Mouse (Mus musculus) heart, embryonic 14.5 days (tissue): ENCODE measurements at regions not wholly inside any gene's neighbourhood (a gene's known extent, or its start where the extent isn't known, plus 50 kb on each side); places are given as distances from the start of the nearest gene placed in this dataset.
"Not testable (repeated sequence)": the region's sequence is repeated elsewhere in the genome, so short reads cannot be mapped to it uniquely, and the experiment has no call there.

ENCODE experiments used
- ATAC-seq: fragments of 200-750 bp; cut with Nextera tagmentation; 2 replicates; pipeline ENCODE4 v1.8.0; 2017; ENCODE audit warnings: low read depth, moderate TSS enrichment; ENCODE audit not compliant: insufficient number of reproducible peaks, insufficient read depth, low FRiP score
- H3K27ac ChIP-seq, 2 experiments: fragments of 200-500 bp in 1 of 2; fragments of 300-500 bp in 1 of 2; sonication (generic) in 1 of 2; replicated peaks in 1 of 2; 2 replicates each; pipeline ENCODE4 v1.5.1; 2012 to 2014; ENCODE audit warnings: low read depth in 2 of 2, low read length in 2 of 2, control low read depth in 1 of 2, mild to moderate bottlenecking in 1 of 2, mixed read lengths in 1 of 2; ENCODE audit not compliant: control insufficient read depth in 1 of 2, insufficient read depth in 1 of 2
- H3K27me3 ChIP-seq: fragments of 300-500 bp; sonication (generic); 2 replicates; pipeline ENCODE4 v1.6.1; 2014; ENCODE audit warnings: mild to moderate bottlenecking, low read length, control low read depth; ENCODE audit not compliant: control insufficient read depth, insufficient read depth
- H3K36me3 ChIP-seq: fragments of 300-500 bp; sonication (generic); 2 replicates; pipeline ENCODE4 v1.6.1; 2014; ENCODE audit warnings: mild to moderate bottlenecking, control low read depth, low read length, mixed read lengths; ENCODE audit not compliant: control insufficient read depth, insufficient read depth
- H3K4me1 ChIP-seq, 2 experiments: fragments of 200-500 bp in 1 of 2; fragments of 300-500 bp in 1 of 2; sonication (generic) in 1 of 2; 2 replicates each; pipeline ENCODE4 v1.6.1; 2012 to 2014; ENCODE audit warnings: low read length in 2 of 2, control low read depth in 1 of 2, mixed read lengths in 1 of 2; ENCODE audit not compliant: control insufficient read depth in 2 of 2, insufficient read depth in 2 of 2
- H3K4me2 ChIP-seq: fragments of 300-500 bp; sonication (generic); 2 replicates; pipeline ENCODE4 v1.6.1; 2014; ENCODE audit warnings: mild to moderate bottlenecking, low read length
- H3K4me3 ChIP-seq, 2 experiments: fragments of 200-500 bp in 1 of 2; fragments of 300-500 bp in 1 of 2; sonication (generic) in 1 of 2; 2 replicates each; pipeline ENCODE4 v1.5.1; 2012 to 2014; ENCODE audit warnings: low read length in 2 of 2, mild to moderate bottlenecking in 2 of 2, control low read depth in 1 of 2, low read depth in 1 of 2, moderate library complexity in 1 of 2; ENCODE audit not compliant: control insufficient read depth in 1 of 2, insufficient read depth in 1 of 2
- H3K9ac ChIP-seq: fragments of 300-500 bp; sonication (generic); 2 replicates; pipeline ENCODE4 v1.6.1; 2014; ENCODE audit warnings: mild to moderate bottlenecking, low read length
- H3K9me3 ChIP-seq: fragments of 300-500 bp; sonication (generic); 2 replicates; pipeline ENCODE4 v1.6.1; 2016; ENCODE audit warnings: low read length, control low read depth; ENCODE audit not compliant: control insufficient read depth
- WGBS: fragments of 180-500 bp; shearing (Covaris S2); extraction: QIAGEN DNeasy Blood & Tissue Kit; methylation state at CpG from one replicate; pipeline ENCODE4 v1.1.7; 2014; 5-methylcytosine and 5-hydroxymethylcytosine counted together

DNA sequence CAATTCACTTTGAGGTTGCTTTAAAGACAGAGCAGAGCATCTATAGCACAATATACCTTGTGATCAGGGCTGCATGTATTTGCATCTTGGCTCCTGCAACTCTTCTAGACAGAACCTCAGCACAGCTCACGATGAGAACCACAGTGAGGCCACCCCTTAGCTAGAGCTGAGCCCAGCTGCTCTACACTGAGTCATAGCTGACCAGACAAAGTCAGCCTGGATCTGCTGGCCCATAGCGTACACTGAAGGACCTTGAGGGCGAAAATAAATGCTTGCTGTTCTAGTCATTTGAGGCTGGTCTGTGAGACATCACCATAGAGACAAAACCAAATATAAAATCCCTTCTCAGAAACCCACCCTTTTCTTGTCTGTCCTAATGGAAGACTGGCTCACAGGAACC lies 251.7 kb downstream of the Prex1 start:
- Histone ChIP-seq H3K4me1 (peaks cover 22 to 29% of the 10 kb centered on the region in 2 experiments), H3K9ac (no peak overlapping the region), H3K36me3 (no peaks in the 10 kb centered on the region), H3K27ac (no peak overlapping the region), H3K27me3 (no peaks in the 10 kb centered on the region), H3K4me3 (no peak overlapping the region), H3K4me2 (no peak overlapping the region), H3K9me3 (no peaks in the 10 kb centered on the region)
- 87% methylated on average over 3 of the region's 3 CpGs for WGBS
- ATAC-seq, result no peak

DNA sequence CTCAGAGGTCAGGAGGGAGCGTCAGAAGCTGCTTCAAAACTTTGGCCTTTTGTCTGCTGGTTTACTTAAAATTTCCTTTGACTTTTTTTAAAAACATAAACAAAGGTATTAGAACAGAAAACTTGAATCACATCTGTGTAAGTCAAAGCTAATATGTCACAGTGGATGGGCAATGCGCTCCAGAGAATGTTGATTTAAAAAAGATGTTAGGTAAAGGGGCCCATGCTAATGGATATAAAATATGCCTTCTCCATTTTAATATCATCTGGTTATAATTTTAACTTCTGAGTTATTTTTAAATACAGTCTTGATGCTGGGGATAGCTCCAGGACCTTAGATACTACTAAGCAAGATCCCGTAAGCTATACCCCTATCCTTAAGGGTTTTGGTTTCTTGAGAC lies 252.5 kb downstream of the Prex1 start:
- Histone ChIP-seq H3K27me3 (no peaks in the 10 kb centered on the region), H3K4me2 (no peak overlapping the region), H3K9ac (no peak overlapping the region), H3K4me1 (peaks cover 22 to 24% of the 10 kb centered on the region in 2 experiments), H3K4me3 (no peak overlapping the region), H3K9me3 (no peaks in the 10 kb centered on the region), H3K27ac (0 out of 4 replicates have a peak overlapping the region, but pooled peaks of 1 of the 2 experiments have one; percentile 43), H3K36me3 (no peaks in the 10 kb centered on the region)
- WGBS, result 89% methylated on average over 3 of the region's 3 CpGs
- ATAC-seq, result no peak

DNA sequence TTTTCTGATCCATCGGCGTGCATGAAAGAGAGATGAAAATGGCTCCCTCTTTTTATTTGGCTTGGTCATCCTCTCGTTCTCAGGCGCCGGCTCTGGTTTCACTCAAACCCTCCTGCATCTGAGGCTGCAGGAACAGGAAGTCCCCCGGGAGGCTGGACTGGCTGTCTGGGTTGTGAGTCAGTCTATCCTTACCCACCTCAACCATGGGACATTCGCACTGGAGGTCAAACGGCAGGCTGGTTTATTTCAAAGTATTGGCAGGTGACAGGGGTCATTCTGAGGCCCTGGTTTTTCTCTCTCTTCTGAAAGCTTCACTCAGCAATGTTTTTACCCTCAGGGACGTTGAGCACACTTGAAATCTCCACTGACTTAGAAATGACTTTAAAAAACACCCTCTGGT lies 253.7 kb downstream of the Prex1 start:
- H3K9me3 ChIP-seq, result no peaks in the 10 kb centered on the region
- H3K4me3 ChIP-seq, result no peak overlapping the region
- ATAC-seq, result no peak
- peak overlapping the region; percentile 43 to 82 for H3K27ac ChIP-seq
- H3K9ac ChIP-seq, result no peak overlapping the region
- H3K4me1 ChIP-seq, result peaks cover 22 to 24% of the 10 kb centered on the region in 2 experiments
- 0 out of 2 replicates have a peak overlapping the region, but pooled peaks have one; percentile 26 for H3K4me2 ChIP-seq
- H3K36me3 ChIP-seq, result no peaks in the 10 kb centered on the region
- 6% methylated on average over 9 of the region's 9 CpGs for WGBS
- H3K27me3 ChIP-seq, result no peaks in the 10 kb centered on the region

DNA sequence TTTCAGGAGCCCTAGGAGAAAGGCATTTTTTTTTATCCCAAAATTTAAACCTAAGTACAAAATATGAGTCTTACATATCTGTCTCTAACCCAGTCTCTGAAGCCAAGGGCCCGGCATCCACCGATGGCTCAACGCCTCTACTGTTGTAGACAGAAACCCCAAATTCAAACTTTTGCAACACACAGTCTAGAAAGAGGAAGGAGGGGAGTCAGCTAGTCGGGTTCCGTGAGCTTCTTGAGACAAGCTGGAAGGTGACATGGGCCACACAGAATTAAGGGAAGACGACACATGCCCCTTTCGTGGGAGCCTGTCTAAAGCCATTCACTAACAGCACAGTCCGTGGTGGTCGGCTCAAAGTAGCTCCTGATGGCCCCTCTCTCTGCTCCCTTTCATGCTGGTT lies 254.7 kb downstream of the Prex1 start:
- Histone ChIP-seq H3K9ac (no peak overlapping the region), H3K4me2 (no peak overlapping the region), H3K27me3 (no peaks in the 10 kb centered on the region), H3K4me3 (no peak overlapping the region), H3K9me3 (no peaks in the 10 kb centered on the region), H3K36me3 (no peaks in the 10 kb centered on the region), H3K27ac (peak overlapping the region; percentile 43 to 82; a peak in 3 of 4 replicates), H3K4me1 (peaks cover 22 to 24% of the 10 kb centered on the region in 2 experiments)
- no peak for ATAC-seq
- 86% methylated on average over 9 of the region's 9 CpGs for WGBS

DNA sequence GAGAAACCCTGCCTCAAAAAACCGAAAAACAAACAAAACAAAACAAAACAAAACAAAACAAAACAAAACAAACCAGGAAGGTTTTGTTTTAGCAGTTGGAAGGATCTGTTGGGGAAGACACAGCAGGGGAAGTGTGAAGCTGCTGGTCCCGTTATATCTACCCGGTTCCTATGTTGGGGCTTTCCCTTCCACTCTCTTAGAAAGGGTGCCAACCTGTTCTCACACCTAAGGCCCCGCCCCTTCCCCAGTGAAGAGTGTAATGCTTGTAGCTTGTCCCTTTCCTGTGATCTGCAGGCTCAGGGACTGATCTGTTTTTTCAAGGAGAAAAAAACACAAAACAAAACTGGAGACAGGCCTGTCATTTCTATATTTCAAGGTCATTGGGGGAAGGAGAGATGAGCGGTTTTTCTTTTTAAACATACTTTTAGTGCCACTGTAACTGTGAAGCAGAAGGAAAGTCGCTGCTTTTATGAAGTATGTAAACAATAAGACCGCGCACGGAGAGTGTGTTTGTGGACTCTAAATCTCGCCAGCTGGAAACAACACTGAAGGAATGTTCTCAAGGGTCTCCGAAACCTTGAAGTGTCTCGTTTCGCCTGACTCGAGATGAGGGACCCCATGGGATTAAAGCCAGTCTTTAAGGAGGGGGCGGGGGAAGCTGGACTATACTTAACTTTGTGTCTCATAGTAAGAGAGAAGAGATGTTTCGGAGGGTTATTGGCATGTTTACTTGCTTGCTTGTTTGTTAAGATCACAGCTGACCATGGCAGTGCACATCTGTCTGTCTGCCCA lies 256.1 kb downstream of the Prex1 start:
- Histone ChIP-seq H3K27me3 (no peaks in the 10 kb centered on the region), H3K4me1 (peaks cover 20 to 22% of the 10 kb centered on the region in 2 experiments), H3K36me3 (no peaks in the 10 kb centered on the region), H3K27ac (no peak overlapping the region), H3K9ac (no peak overlapping the region), H3K9me3 (no peaks in the 10 kb centered on the region), H3K4me3 (no peak overlapping the region), H3K4me2 (no peak overlapping the region)
- ATAC-seq, result no peak
- 72% methylated on average over 16 of the region's 16 CpGs for WGBS

DNA sequence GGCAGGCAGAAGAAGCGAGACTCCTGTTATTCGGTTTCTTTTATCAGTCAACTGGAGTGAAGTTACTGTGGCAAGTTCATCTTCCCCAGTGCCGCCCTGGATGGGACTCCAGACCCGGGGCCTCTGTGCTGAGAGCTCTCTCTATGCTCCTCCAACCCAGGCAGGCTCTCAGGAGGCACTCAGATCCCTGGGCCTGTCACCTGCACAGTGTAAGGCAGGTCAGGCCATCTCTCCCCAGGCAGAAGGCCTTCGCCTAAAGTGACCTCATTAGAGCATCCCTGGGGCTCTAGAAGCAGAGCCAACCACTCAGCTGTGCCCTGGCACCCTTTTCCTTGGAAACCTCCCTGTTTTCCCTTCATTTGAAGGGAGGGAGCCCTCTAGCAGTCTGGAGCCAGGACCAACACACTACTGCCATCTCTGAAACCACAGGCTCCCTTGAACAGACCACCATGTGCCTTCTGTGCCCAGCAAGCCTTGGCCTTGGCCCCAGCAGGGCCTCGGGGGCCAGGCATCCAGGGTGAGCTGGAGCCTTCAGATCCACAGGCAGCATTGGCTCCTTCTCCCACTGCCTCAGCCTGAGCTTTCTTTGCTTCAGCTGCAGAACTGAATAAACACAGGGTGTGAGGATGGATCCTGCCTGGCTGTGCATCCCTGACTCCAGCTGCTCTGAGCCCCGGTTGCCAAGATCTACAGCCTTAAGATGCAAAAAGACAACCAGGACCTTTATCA lies 259.3 kb downstream of the Prex1 start:
- not testable (repeated sequence) for H3K27ac ChIP-seq, H3K9me3 ChIP-seq, ATAC-seq, H3K36me3 ChIP-seq, H3K4me2 ChIP-seq, H3K9ac ChIP-seq, H3K4me3 ChIP-seq, H3K27me3 ChIP-seq
- peaks cover 16 to 21% of the 10 kb centered on the region in 2 experiments for H3K4me1 ChIP-seq
- 56% methylated on average over 2 of the region's 7 CpGs for WGBS

DNA sequence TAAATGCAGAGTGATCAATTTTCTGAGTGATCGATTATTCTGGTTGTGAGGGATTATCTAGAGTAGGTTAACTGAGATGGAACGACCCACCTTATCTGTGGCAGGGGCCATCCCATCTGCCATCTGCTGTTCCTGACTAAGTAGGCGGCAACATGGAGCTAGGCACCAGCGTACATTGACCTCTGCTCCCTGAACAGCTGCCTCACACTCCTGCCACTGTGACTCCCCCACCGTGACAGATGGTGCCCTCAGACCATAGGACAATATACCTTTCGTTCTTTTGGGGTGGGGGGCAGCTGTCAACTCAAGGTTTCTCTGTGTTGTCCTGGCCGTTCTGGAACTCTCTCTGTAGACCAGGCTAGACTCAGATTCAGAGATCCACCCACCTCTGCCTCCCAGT lies 262.7 kb downstream of the Prex1 start:
- H3K36me3 ChIP-seq, result no peaks in the 10 kb centered on the region
- H3K9me3 ChIP-seq, result no peaks in the 10 kb centered on the region
- WGBS, result 81% methylated on average over 7 of the region's 7 CpGs
- H3K4me2 ChIP-seq, result no peak overlapping the region
- no peak for ATAC-seq
- no peak overlapping the region for H3K4me3 ChIP-seq
- no peaks in the 10 kb centered on the region for H3K27me3 ChIP-seq
- H3K9ac ChIP-seq, result no peak overlapping the region
- no peak overlapping the region for H3K27ac ChIP-seq
- peaks cover 27 to 39% of the 10 kb centered on the region in 2 experiments for H3K4me1 ChIP-seq
